Mouse (Mus musculus) adipocyte (in vitro differentiated cells): ENCODE measurements around the gene Gnb3.
A peak's percentile ranks its signal among the peaks of the same experiment; 100 is the strongest.
"Not testable (repeated sequence)": the region's sequence is repeated elsewhere in the genome, so short reads cannot be mapped to it uniquely, and the experiment has no call there.

Source experiments
- DNase-seq: peaks from one replicate; pipeline ENCODE4 v3.0.0-alpha.2; 2016; ENCODE audit warnings: low spot score

Gnb3 gene

GRCm38 (mm10) chr6:124857840-124858530, 17.9 kb upstream of the Gnb3 start:
- no peak for DNase-seq

DNA sequence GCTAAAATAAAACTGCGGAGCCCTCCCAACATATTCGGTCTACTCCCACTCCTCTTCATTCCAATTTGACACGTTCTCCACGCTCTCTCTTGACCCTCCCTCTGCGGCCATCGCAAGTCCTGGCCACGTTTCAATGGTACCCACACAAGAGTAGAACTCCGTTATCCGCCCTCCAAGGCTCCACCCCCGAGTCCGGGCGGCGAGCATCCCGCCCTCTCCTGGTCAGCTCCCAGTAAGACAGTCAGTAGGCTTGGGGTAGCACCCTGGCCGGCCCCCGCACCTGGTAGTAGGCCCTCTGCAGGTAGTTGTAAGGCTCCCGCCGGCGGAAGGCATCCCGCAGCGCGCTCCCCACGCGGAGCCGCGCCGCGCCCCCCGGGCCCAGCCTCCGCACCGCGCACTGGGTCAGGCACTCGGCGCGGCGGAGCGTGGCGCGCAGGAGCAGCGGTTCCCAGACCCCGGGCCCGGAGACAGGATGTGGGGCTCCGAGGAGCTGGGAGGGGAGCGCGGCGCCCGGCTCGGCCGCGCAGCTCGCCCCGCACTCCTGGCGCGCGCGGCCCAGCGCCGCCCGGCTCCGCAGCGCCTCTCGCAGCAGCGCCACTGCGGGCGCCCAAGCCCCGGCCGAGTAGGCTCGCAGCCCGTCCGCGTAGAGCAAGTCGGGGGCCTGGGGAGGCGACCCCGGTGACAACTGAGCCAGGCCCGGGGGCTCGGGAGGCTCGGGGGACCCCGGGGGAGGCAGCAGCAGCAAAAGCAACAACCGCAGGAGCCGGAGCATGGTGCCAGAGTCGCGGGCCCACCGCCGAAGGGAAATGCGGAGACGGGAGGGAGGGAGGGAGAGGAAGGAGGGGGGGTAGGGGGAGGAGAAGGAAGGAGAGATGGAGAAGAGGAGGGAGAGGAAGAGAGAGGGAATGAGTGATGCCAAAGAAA, 17.1 kb upstream of the Gnb3 start, which contains the start of gene P3h3:
P3h3 (minus strand) TSS at position 837 of the 924 bp plus-strand sequence.
- DNase-seq: peak; percentile 65

DNA sequence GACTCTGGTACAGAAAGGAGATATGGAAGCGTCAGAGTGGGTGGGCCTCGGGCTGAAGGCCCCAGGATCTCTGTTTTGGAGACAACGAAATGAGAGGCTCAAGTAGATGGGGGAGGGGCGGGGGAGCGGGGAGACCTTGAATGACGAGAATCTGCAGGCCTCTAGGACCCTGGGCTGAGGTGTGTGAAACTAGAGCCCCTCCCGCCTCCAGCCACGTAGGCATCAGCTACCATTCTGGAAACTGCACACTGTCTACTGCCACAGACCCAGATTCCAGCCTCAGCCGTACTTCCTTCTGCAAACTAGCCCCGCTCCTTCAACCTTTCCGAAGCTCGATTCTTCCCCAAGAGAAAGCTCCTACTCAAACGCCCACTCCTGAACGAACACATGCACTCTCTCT, 16.2 kb upstream of the Gnb3 start:
- no peak for DNase-seq

DNA sequence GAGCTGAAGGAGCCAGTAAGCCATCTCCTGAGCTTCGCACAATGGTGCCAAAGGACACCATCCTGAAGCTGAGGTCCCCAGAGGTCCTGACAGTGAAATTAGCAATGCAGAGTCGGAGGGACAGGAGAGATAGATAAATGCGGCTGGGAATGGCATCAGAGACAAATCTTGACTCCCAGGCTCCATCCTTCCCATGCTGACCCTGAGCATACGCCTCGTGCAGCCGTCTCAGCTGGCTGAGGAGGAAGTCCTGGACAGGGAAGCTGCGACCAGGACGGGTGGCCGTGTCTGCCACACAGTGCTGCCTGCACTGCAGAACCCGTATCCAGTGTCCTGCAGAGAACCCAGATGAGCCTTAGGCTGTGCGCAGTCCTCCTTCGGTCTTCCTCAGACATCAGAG, 14.6 kb upstream of the Gnb3 start:
- DNase-seq: no peak

- DNase-seq: no peak
Observed at GRCm38 (mm10) chr6:124850535-124850934, 10.5 kb upstream of the Gnb3 start.

GRCm38 (mm10) chr6:124847305-124847704, 7.2 kb upstream of the Gnb3 start:
- peak; percentile 88 for DNase-seq

GRCm38 (mm10) chr6:124839805-124840204, 270 bp downstream of the Gnb3 start:
- DNase-seq: no peak

GRCm38 (mm10) chr6:124836411-124836810, 3.7 kb downstream of the Gnb3 start:
- DNase-seq: no peak

GRCm38 (mm10) chr6:124835531-124835930, 4.5 kb downstream of the Gnb3 start:
- no peak for DNase-seq

DNA sequence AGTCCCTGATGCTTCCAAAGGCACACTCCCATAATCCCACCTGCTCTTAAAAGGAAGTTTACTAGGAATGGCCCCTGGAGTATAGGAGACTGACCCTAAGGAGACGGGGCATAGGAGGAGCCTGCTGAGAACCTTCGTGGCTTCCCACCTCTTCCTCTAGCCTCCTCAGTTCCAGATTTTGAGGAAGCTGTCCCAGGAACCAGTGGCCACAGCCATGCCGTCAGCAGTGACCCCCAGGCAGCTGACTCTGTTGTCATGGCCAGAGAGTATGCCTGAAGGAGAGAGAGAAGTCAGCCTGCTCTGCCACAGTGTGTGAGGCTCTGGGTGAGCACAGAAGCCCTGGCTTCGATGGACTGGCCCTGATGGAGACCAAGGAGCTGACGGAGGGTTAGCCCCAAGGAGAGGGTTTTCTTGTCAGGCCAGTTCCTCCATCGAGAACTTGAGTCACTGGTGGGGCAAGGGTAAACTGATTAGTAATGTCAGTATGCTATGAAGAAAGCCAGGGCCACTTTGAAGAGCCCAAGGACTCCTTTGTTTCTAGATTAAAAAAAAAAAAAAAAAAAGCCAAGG, 5.5 kb downstream of the Gnb3 start:
- no peak for DNase-seq

DNA sequence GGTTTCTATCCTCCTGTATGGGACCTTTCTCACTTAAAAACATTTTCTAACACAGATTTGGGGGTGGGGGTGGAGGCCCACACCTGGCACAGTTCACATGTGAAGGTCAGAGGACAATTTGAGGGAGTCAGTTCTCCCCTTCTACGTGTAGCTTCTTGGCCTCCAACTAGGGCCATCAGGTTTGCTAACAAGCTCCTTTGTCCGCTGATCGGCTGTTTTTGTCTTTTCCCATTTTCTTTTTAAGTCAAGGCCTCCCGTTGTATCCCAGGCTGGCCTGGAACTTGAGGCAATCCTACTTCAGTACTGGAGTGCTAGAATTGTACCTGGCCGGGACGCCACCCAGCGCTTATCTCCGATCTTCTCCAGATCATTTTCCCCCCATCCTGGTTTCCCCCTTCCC, 8.4 kb downstream of the Gnb3 start:
- no peak for DNase-seq

DNA sequence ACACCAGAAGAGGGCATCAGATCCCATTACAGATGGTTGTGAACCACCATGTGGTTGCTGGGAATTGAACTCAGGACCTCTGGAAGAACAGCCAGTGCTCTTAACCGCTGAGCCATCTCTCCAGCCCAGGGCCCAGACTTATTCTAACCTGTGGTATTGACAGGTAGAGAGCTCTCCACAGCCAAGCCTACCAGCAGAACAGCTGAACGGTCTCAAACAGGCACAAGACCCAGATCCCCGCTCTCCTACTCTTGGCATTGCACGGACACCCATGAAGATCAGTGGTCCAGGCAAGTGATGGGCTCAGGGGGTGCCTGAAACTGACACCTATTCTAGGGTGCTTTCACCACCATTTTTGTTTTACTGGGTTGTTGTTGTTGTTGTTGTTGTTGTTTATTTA, 8.9 kb downstream of the Gnb3 start:
- not testable (repeated sequence) for DNase-seq

DNA sequence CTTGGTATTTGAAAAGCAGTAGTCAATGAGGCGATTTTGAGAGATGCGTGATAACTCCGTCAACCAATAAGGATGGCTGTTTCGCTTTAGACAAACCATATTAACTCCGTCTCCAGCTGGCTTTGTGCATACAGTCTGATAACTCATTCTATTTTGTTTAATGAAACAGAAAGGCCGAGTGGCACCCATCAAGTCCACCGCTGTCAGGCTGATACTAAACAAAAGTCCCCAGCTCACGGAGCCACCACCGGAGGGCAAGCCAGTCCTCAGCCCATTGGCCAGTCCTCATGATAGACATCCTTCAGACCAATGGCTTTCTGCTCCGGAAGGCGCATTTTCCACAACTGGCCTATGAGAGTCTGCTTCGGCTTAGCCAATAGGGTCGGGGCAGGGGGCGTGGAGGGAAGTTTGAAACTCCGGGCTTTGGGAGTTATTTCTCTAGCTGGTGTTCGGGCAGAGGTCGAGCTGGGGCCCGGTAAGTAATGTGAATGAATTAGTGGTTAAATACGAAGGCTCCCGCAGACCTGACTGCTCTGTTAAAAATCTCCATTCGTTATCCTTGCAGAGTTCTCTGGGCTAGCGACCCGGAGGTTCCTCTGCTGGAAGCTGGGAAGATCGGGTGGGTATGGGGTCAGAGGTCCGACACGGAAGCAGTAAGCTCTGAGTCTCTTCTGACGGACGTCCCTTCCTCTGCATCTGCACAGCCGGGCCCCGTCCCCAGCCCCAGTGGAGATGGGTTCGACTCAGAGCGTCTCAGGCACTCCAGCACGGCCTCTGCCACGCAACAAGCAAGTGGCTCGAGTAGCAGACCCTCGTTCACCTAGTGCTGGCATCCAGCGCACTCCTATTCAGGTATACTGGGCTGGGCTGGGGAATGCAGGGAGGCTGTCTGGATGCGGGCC, 10.0 kb downstream of the Gnb3 start:
- DNase-seq: peak; percentile 99

DNA sequence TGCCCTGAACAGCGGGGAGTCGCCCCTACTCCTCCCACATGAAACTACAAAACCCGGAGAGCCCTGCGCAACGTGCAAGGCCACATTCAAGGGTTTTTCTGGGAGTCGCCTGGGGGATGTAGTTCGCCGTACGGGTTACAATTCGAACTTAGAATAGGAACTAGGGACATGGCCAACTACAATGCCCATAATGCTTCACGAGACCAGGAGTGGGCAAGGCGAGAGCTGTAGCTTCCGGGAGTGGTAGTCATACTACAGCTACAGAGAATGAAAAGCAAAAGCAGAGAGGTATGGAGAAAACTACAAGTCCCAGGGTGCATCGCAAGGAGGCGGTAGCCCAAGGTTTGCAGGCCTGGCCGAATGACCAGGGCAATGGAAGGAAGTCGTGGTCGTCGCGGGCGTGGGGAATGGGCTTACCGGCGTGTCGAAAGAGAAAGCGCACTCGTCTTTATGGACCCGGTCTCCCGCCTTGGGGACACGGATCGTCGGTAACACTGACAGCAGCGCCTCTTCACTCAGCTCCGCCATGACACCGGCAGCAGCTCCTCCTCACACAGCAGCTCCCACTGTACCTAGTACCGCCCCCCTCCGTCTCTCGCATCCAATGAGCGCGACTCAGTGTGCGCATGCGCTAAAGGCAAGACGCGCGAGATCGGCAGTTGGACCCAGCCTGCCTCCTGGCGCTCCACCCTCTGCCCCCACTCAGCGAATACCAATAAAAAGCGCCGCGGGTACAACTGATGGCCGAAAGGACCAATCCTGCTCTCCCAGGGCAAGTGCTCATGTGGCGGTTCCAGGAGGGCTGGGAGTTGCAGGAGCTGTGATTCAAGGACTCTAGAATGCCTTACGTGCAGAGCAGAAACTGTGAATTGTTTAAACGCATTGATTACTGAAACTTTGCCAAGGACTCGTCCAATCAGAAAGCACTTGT, 10.9 kb downstream of the Gnb3 start, which contains the start of the genes Usp5 and Cdca3:
Usp5 (minus strand) TSS at position 617 of the 931 bp plus-strand sequence.
Cdca3 (plus strand) TSS at position 680 of the 931 bp plus-strand sequence.
- DNase-seq: peak; percentile 100

DNA sequence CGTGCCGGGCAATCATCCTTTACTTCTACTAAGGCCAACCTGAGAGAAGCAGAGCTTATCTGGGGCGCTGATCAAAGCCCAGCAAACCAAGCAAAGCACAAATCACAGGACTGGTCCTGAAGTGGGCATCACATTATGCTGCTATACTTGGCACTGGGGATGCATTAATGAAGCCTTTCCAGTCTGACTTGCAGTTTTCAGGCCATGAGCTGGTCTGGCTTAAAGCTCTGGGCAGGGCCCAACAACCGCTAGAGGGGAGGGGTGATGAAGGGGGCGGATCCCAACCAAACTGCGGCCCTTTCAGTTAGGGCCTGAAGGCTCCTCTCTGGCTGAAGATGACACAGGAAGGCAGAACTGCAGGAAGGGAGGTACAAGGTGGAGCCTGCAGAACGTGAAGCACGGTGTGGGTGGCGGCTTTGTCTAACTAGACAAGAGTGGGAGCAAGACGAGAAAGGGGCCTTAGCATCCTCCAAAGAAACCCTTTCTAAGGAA, 11.9 kb downstream of the Gnb3 start:
- peak; percentile 87 for DNase-seq

GRCm38 (mm10) chr6:124822049-124822448, 18.0 kb downstream of the Gnb3 start:
- no peak for DNase-seq

DNA sequence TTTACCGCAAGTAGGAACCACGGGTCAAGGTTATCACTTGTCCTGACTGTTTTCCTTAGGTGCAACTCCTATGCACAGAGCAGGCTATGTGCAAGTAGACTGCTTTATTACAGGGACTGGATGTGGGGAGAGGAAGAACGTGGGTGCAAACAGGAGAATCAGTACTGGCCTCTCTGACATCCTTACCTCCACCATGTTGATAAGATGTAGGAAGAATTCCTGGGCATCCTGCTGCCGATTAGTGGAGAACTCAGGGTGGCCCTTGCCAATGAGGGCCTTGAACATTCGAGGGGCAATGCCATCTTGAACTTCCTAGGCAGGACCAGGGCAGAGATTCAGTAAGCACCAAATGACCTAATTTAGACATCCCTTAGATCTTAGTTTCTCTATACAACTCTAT, 19.2 kb downstream of the Gnb3 start:
- DNase-seq: no peak

DNA sequence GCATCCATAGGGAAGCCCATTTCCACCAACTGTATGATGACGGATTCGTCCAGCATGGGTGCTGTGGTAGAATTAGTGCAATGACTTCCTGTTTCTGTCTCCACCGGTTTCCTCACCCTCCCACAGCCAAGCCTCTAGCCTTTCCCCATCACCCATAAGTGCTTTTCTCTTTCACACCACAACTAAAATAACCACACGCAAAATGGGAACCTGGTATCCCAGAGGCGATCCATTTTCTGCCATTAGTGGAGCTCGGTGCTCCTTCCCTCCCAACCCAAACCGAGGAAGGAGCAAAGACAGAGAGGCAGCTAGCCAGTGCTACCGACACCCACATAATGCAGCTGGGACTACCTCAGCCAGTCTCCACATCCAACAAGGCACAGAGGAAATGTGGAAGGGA, 22.1 kb downstream of the Gnb3 start:
- DNase-seq: no peak

DNA sequence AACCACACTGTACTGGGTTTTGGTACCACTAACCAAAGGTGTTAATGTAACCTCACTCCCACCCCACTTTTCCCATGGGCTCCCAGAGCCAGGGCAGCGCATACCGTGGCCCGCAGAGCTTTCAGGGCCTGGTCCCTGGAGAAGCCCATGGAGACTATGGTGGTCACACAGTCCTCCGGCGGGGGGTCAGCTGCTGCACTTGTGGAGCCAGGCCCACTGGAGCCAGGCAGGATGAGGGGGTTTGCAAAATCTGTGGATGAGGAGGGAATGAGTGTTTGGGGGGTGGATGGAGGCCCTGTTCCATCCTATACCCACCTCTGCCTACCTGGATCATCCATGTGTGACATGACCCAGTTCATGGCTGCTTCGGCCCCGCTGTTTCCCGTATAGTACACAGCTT, 22.5 kb downstream of the Gnb3 start:
- DNase-seq: no peak

- no peak for DNase-seq
Observed at GRCm38 (mm10) chr6:124817125-124817524, 22.9 kb downstream of the Gnb3 start.
